Mouse (Mus musculus) cerebellum, postnatal 25 days (tissue): ENCODE results near the gene 3110001I22Rik.

Experiments
- DNase-seq, 2 experiments: peaks; one replicate each; pipeline ENCODE4 v3.0.0; 2021; ENCODE audit warnings: mixed read lengths in 2 of 2

3110001I22Rik gene

DNA sequence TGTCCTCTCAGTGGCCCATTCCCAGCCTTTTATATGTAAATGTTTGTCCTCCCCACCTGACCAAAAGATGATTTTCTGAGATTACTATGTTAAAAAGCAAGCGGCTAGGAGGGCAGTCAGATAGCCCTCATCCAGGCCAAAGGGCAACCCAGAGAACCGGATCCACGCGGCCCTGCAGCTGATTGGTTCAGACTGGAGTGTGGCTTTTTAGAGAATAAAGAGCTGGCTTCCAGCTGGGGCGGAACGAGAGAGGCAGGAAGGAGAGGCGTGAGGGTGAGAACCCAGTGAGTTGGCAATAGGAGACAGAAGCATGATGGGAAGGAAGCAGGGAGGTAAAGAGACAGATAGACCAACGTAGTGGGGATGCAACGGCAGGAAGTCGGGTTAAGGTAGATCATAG, 51.2 kb downstream of the 3110001I22Rik start:
- DNase-seq, result no peak

DNA sequence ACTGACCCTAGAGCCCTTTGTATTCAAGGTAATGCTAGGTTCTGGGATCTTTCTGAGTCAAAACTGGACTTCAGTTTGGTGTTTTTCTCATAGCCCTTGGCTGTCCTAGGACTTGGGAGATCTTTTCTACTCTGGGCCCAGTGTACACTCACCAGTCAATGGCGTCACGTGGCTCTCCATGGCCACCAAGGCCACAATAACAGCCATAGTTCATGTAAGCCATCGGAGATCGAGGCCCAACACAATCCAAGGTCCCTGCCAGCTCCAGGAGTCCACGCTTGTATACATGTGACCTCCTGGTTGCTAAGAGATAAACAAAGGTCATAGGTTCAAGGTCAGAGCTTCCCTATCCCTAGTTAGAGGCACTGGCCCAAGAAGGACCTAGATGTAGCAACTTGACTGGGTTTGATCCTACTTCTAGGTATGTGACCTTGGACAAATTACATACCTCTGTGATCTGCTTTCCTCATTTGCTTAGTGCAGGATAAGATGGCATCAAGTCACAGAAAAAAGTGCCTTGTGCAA, 56.1 kb downstream of the 3110001I22Rik start:
- no peak for DNase-seq
